Mouse (Mus musculus) embryonic facial prominence, embryonic 11.5 days (tissue): ENCODE results near the gene Pim1. TPM values are rescaled to one million over a fixed set of nuclear protein-coding genes. Genes with fewer than 3 reads are reported as not detected.
A peak's percentile ranks its signal among the peaks of the same experiment; 100 is the strongest.
"Not testable (repeated sequence)": the region's sequence is repeated elsewhere in the genome, so short reads cannot be mapped to it uniquely, and the experiment has no call there.

ENCODE experiments used
- ATAC-seq: fragments of 200-750 bp; cut with Nextera tagmentation; replicated peaks from 2 replicates; pipeline ENCODE4 v1.8.0; 2017; ENCODE audit warnings: low read depth; ENCODE audit not compliant: insufficient number of reproducible peaks, low FRiP score, low TSS enrichment
- DNase-seq: peaks from one replicate; pipeline ENCODE4 v3.0.0-alpha.2; 2015; ENCODE audit warnings: low spot score
- H3K27ac ChIP-seq: fragments of 300-500 bp; sonication (generic); replicated peaks from 2 replicates; pipeline ENCODE4 v1.5.1; 2014; ENCODE audit warnings: mild to moderate bottlenecking, low read depth, low read length, control low read depth
- H3K27me3 ChIP-seq: fragments of 300-500 bp; sonication (generic); 2 replicates; pipeline ENCODE4 v1.6.1; 2014; ENCODE audit warnings: mild to moderate bottlenecking, low read length, moderate library complexity, mixed read lengths; ENCODE audit not compliant: control insufficient read depth, insufficient read depth
- H3K36me3 ChIP-seq: fragments of 300-500 bp; sonication (generic); replicated peaks from 2 replicates; pipeline ENCODE4 v1.6.1; 2014; ENCODE audit warnings: low read depth, mild to moderate bottlenecking, low read length, moderate library complexity, mixed read lengths; ENCODE audit not compliant: control insufficient read depth, insufficient read depth
- H3K4me1 ChIP-seq: fragments of 300-500 bp; sonication (generic); 2 replicates; pipeline ENCODE4 v1.6.1; 2014; ENCODE audit warnings: low read length, mixed read lengths; ENCODE audit not compliant: control insufficient read depth, insufficient read depth
- H3K4me2 ChIP-seq: fragments of 300-500 bp; sonication (generic); 2 replicates; pipeline ENCODE4 v1.6.1; 2014; ENCODE audit warnings: low read depth, mild to moderate bottlenecking, control low read depth, low read length, moderate library complexity
- H3K4me3 ChIP-seq: fragments of 300-500 bp; sonication (generic); 2 replicates; pipeline ENCODE4 v1.5.1; 2014; ENCODE audit warnings: low read depth, low read length, control low read depth
- H3K9ac ChIP-seq: fragments of 300-500 bp; sonication (generic); replicated peaks from 2 replicates; pipeline ENCODE4 v1.6.1; 2014; ENCODE audit warnings: mild to moderate bottlenecking, control low read depth, low read length
- H3K9me3 ChIP-seq: fragments of 300-500 bp; sonication (generic); replicated peaks from 2 replicates; pipeline ENCODE4 v1.6.1; 2016; ENCODE audit warnings: mild to moderate bottlenecking, low read length, inconsistent platforms, mixed read lengths; ENCODE audit not compliant: control insufficient read depth
- WGBS: fragments of 180-500 bp; shearing (Covaris S2); extraction: QIAGEN DNeasy Blood & Tissue Kit; methylation state at CpG from one replicate; pipeline ENCODE4 v1.1.7; 2014; 5-methylcytosine and 5-hydroxymethylcytosine counted together
- polyA plus RNA-seq: library from polyadenylated mRNA; unstranded; fragments of >200 nt; fragmentation: Nextera tagmentation; extraction: Ambion mirVana; gene quantifications from 2 replicates; pipeline ENCODE4 v1.2.1, GENCODE M21; 2014

Gene Pim1
- polyA plus RNA-seq, 1 experiment from 2014 or later = 19.2 TPM

DNA sequence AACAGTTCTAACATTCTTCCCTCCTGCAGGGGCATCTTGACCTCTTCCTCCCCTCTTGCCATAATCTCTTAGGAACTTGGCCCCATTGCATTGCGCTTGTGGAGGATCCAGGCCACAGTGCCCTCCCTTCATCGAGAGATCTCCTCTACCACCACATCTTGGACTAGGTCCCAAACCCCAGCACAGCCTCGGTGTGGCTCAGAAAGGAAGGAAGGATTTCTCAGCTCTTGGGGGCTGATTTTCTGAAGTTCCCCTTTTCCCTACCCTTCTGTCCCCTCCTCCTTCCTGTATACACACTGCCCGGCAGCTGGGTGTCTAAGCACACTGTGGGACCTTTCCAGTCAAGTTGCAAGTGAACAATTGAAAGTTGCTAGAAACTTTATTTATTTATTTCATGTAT, 7.5 kb downstream of the Pim1 start:
- Histone ChIP-seq H3K27ac (no peak overlapping the region), H3K36me3 (no peaks in the 10 kb centered on the region; the same call in 1 of the 2 replicates), H3K4me3 (no peak overlapping the region), H3K9ac (no peak overlapping the region), H3K4me1 (no peaks in the 10 kb centered on the region), H3K9me3 (no peaks in the 10 kb centered on the region), H3K4me2 (no peak overlapping the region), H3K27me3 (no peaks in the 10 kb centered on the region)
- ATAC-seq (no peak), DNase-seq (no peak)
- 62% methylated on average over 4 of the region's 4 CpGs for WGBS

- not testable (repeated sequence) for H3K4me1 ChIP-seq, ATAC-seq
- 97% methylated on average over 2 of the region's 2 CpGs for WGBS
Observed at GRCm38 (mm10) chr17:29498952-29499351, 8.4 kb downstream of the Pim1 start.

GRCm38 (mm10) chr17:29499511-29499910, 9.0 kb downstream of the Pim1 start:
- Histone ChIP-seq H3K4me3 (no peak overlapping the region), H3K36me3 (no peaks in the 10 kb centered on the region; the same call in 1 of the 2 replicates), H3K27me3 (no peaks in the 10 kb centered on the region), H3K4me2 (no peak overlapping the region), H3K9me3 (no peaks in the 10 kb centered on the region), H3K27ac (no peak overlapping the region), H3K4me1 (no peaks in the 10 kb centered on the region), H3K9ac (no peak overlapping the region)
- DNase-seq = no peak
- WGBS = 70% methylated on average over 6 of the region's 6 CpGs
- no peak for ATAC-seq

More at GRCm38 (mm10) chr17:29498952-29499351, 8.4 kb downstream of the Pim1 start:
- H3K4me2 ChIP-seq, H3K9me3 ChIP-seq, DNase-seq, H3K9ac ChIP-seq, H3K27me3 ChIP-seq, H3K4me3 ChIP-seq, H3K27ac ChIP-seq, H3K36me3 ChIP-seq: not testable (repeated sequence)

DNA sequence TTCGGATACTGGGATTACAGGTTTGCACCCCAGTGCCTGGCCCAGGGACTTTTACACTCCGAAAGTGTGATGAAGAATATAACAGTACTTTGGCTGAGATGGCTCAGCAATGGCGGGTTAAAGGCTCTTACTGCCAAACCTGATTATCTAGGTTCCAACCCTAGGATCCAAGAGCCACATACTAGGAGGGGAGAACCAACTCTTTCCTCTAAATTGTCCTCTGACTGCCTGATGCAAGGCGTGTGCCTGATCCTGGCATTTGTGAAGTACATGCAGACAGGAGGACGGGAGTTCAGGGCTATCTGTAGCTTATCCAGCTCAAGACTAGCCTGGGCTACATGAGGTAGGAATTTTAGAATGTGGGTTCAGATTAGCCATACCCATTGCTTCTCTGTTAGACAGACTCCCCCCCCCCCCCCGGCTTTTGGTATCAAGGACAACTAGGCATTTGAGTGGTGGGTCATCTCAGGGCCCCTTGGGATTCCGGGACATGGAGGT, 9.7 kb downstream of the Pim1 start:
- Histone ChIP-seq H3K36me3 (no peaks in the 10 kb centered on the region), H3K4me3 (no peak overlapping the region), H3K27ac (no peak overlapping the region), H3K9me3 (no peaks in the 10 kb centered on the region), H3K27me3 (no peaks in the 10 kb centered on the region), H3K9ac (peak overlapping the region; percentile 9; the same call in 1 of the 2 replicates), H3K4me1 (no peaks in the 10 kb centered on the region), H3K4me2 (no peak overlapping the region)
- WGBS = 66% methylated on average over 7 of the region's 7 CpGs
- DNase-seq (no peak), ATAC-seq (no peak)

GRCm38 (mm10) chr17:29500802-29501469, 10.4 kb downstream of the Pim1 start:
- Histone ChIP-seq H3K4me2 (no peak overlapping the region), H3K27ac (no peak overlapping the region), H3K9me3 (no peaks in the 10 kb centered on the region), H3K27me3 (no peaks in the 10 kb centered on the region), H3K36me3 (no peaks in the 10 kb centered on the region), H3K4me1 (no peaks in the 10 kb centered on the region), H3K4me3 (no peak overlapping the region), H3K9ac (no peak overlapping the region)
- DNase-seq = no peak
- ATAC-seq = no peak
- WGBS = 79% methylated on average over 17 of the region's 17 CpGs

DNA sequence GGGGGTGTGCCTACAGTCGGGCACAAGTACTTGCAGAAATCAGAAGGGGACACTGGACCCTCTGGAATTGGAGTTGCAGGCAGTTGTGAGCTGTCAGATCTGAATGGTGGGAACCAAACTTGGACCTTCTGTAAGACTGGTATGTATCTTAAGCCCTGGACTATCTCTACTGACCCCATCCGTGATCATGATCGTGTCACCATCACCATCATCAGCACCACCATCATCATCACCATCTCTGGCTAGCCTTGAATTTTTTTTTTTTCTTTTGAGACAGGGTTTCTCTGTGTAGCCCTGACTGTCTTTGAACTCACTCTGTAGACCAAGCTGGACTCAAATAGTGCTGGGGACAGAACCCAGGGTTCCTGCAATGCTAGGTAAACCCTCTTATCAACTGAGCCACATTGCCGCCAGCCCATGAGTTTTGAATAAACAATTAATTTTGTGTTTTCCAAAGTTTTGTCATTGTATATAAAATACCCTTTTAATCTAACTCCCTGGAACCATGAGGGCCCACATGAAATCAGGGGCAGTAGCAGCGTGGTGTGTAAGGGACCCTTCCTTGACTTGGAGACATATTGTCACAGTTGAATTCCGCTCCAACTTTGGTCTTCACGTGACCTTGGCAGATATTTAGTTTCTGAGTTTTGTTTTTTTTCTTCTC, 11.6 kb downstream of the Pim1 start:
- ATAC-seq (no peak), DNase-seq (no peak)
- Histone ChIP-seq H3K4me1 (no peaks in the 10 kb centered on the region), H3K27ac (no peak overlapping the region), H3K36me3 (no peaks in the 10 kb centered on the region), H3K27me3 (no peaks in the 10 kb centered on the region), H3K9ac (no peak overlapping the region), H3K4me3 (no peak overlapping the region), H3K4me2 (no peak overlapping the region), H3K9me3 (no peaks in the 10 kb centered on the region)
- 82% methylated on average over 7 of the region's 7 CpGs for WGBS

DNA sequence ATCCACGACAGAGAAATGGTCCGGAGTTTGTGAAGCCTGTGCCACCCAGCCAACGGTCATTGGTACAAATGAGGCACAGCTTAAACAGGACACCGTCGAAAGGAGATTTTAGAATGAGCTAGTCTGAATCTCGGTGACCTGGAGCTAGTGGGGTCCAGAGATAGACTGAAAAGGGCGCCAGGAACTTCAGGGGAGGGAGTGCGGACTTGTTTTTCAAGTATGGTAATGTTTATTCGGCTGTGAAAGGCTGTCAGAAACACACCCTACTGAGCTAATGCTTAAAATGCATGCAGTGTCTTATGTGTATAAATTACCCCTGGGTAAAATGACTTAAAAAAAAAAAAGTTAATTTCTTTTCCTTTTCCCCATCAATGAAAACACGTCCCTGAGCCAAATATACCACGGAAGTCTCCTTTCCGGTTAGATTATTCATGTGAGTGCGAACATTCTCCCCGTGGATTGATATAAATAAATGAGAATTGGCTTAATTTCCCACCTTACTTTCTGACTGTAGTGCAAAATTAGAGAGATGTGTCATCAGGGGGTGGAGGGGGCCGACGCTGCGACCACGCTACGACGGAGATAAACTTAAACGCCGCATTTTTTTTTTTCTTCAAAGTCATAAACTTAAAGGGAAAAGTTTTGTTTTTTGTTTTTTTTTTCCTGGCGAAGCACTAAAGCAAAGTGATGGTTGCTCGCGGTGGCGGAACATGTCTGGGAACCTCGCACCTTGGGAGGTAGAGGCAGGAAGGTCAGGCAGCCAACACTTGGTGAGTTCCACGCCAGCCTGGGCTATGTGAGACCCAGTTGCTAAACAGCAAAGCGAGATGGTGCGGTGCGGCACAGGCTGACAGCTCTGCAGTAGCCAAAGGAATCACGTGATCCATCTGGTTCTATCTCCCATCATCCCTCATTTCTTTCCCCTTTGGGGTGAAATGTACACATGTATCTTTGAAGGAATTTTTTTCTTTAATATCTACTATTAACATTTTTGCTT, 12.4 kb downstream of the Pim1 start:
- no peak for ATAC-seq
- no peaks in the 10 kb centered on the region for H3K36me3 ChIP-seq
- no peak overlapping the region for H3K4me3 ChIP-seq
- no peaks in the 10 kb centered on the region for H3K9me3 ChIP-seq
- H3K27ac ChIP-seq = no peak overlapping the region
- no peak overlapping the region for H3K9ac ChIP-seq
- 13% methylated on average over 32 of the region's 32 CpGs for WGBS
- no peaks in the 10 kb centered on the region for H3K27me3 ChIP-seq
- DNase-seq = no peak
- H3K4me2 ChIP-seq = no peak overlapping the region; the same call in 1 of the 2 replicates
- no peaks in the 10 kb centered on the region for H3K4me1 ChIP-seq
